In genomic region chr1:164135960-164136359, GRCm38 (mm10) we compare ENCODE assay signal across 8 mouse cellular contexts.
DNase-seq lines count a peak whose midpoint lies in the region.

No protein-coding gene starts in this region.

- DNase-seq in B cell, adult 2 months = peak; percentile 75 to 80
- peak; percentile 74 for DNase-seq in c-Kit-positive CD71-negative TER-119-negative erythroid progenitor cells, embryonic 14.5 days (ENCODE audit: low read depth)
- DNase-seq in lung, postnatal 14 days = peak; percentile 12
- peak; percentile 44 to 55 for DNase-seq in spleen, adult 18-20 months
- DNase-seq in right cerebral cortex, postnatal 10 days (ENCODE audit: low spot score in 2 of 2) = no peak
- no peak for DNase-seq in kidney, postnatal 36 days
- DNase-seq in yolk sac, embryonic 10.5 days (ENCODE audit: low spot score) = no peak
- no peak for DNase-seq in urinary bladder, postnatal 14 days (ENCODE audit: low spot score)

Comparison
In these comparisons a context has a peak if more than half of its experiments do, and no peak if none do; other contexts are left out.
1. DNase-seq: peak in B cell, adult 2 months (2 of 2), c-Kit-positive CD71-negative TER-119-negative erythroid progenitor cells, embryonic 14.5 days (single experiment), lung, postnatal 14 days (single experiment) and spleen, adult 18-20 months (2 of 2); none in right cerebral cortex, postnatal 10 days (0 of 2), kidney, postnatal 36 days (0 of 2), yolk sac, embryonic 10.5 days (single experiment) and urinary bladder, postnatal 14 days (single experiment).